Mouse (Mus musculus) gastrocnemius, adult 8-10 months (tissue): Measurements from ENCODE around the gene Mrgprx1. TPM values are rescaled to one million over a fixed set of nuclear protein-coding genes. Genes with fewer than 3 reads are reported as not detected.

Source experiments
- DNase-seq, 2 experiments: peaks; one replicate each; pipeline ENCODE4 v3.0.0; 2022; ENCODE audit warnings: low spot score in 2 of 2
- total RNA-seq, 4 experiments: library from RNA; stranded (reverse); gene quantifications; 2 replicates each; pipeline ENCODE4 v1.2.4; 2022

Gene Mrgprx1
- not detected for total RNA-seq

GRCm38 (mm10) chr7:48027497-48027896, at the start of gene Mrgprx1:
TSS of gene Mrgprx1 (minus strand) at chr7:48027597.
- no peak for DNase-seq

- DNase-seq = no peak
Observed at GRCm38 (mm10) chr7:48075521-48075920, 48.1 kb upstream of the Mrgprx1 start.

GRCm38 (mm10) chr7:48046475-48047185, 19.2 kb upstream of the Mrgprx1 start:
- DNase-seq = no peak

GRCm38 (mm10) chr7:48044046-48044445, 16.6 kb upstream of the Mrgprx1 start:
- no peak for DNase-seq

- no peak for DNase-seq
Observed at GRCm38 (mm10) chr7:48017874-48018273, 9.5 kb downstream of the Mrgprx1 start.

GRCm38 (mm10) chr7:47995689-47996088, 31.7 kb downstream of the Mrgprx1 start:
- no peak for DNase-seq

- no peak for DNase-seq
Observed at GRCm38 (mm10) chr7:47986752-47987151, 40.6 kb downstream of the Mrgprx1 start.

GRCm38 (mm10) chr7:47981995-47982394, 45.4 kb downstream of the Mrgprx1 start, which contains the start of gene Mrgpra4:
TSS of gene Mrgpra4 (minus strand) at chr7:47982095.
- no peak for DNase-seq

Other genes with a start within 250 kb of the Mrgprx1 start
- gene Mrgpra4, start 45.5 kb downstream of the Mrgprx1 start, total RNA-seq = not detected
- gene Mrgprb5, start 141.4 kb upstream of the Mrgprx1 start, total RNA-seq = not detected
- not detected for gene Mrgprb4, start 171.7 kb upstream of the Mrgprx1 start, total RNA-seq